Mouse (Mus musculus) liver, embryonic 14.5 days (tissue): ENCODE data around the gene Scyl1.

Experiments
- CTCF ChIP-seq: IDR thresholded peaks from 2 replicates; pipeline ENCODE4 v1.5.1; 2016; ENCODE audit warnings: antibody characterized with exemption, low read depth, control low read depth
- EP300 ChIP-seq: IDR thresholded peaks from 2 replicates; pipeline ENCODE4 v1.6.1; 2016; ENCODE audit warnings: antibody characterized with exemption, low read depth

DNA sequence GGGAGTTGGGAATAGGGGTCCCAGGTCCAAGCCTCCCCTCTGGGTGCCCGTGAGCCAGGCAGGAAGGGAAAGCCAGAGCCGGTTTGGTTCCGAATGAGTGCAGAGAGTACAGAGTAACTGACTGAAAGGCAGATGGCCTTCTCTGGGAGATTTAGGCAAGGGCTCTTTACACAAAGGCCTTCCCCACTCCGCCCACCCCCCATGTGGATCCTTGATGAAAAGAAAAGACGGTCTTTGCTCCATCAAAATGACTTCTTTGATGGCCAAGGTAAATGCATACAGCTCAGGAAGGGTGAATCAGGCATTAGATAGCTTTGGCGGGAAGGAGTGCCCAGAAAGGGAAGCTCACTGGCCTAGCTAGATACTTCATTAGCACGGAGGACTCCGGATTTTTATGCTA is 7.1 kb upstream of the Scyl1 start:
- TF ChIP-seq CTCF (no peak), EP300 (no peak)
